Mouse (Mus musculus) yolk sac, embryonic 10.5 days (tissue): Measurements from ENCODE around the gene Hnrnpl.

Experiments used
- DNase-seq: peaks from one replicate; pipeline ENCODE4 v3.0.0-alpha.2; 2017; ENCODE audit warnings: low spot score

Gene Hnrnpl

DNA sequence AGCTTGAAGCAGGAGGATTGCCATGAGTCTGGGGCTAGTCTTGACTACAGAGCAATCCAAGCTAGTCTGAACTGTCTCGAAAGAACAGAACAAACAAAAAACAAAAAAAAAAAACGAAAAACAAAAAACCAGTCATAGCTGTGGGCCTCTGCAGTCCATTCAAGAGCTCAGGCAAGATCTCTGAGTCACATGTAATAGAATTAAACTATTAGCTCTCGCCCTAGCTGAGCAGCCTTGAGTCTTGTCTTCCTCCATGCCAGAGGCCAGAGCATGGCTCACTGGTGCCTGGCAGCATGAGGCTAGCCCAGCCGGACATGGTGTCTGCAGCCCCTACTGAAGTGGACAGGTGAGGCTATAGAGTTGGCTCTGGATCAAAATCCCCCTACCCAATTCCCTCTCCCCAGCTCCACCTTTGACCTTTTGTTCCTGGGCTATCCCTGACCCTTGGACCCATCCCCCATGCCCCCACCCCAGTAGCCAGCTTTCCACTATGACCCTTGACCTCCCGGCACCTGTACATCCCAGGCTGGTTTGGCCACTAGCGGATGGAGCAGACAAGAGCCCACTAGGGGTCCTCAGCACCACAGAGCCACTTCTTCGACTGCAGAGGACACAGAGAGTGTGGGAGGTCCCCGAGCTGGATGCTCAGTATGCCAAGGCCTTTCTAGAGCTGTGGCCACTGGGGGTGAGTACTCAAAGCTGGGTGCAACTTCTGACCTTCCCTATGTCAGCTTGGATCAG is 18.1 kb upstream of the Hnrnpl start:
- peak; percentile 90 for DNase-seq

DNA sequence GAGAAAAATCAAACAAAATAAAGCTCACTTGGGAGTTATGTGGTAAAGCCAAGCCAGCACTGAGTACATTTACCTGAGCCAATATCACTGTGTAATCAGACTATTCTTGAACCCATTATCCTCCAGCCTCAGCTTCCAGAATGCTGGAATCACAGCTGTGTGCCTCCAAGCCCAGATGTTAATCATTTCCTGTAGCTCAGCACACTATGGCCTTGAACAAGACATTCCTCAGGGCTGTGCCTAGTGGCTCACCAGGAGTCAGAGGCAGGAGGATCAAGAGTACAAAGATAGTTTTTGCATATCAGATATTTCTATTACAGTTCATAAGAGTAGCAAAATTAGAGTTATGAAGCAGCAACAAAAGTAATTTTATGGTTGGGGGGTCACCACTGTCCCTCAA is 16.6 kb upstream of the Hnrnpl start:
- no peak for DNase-seq

DNA sequence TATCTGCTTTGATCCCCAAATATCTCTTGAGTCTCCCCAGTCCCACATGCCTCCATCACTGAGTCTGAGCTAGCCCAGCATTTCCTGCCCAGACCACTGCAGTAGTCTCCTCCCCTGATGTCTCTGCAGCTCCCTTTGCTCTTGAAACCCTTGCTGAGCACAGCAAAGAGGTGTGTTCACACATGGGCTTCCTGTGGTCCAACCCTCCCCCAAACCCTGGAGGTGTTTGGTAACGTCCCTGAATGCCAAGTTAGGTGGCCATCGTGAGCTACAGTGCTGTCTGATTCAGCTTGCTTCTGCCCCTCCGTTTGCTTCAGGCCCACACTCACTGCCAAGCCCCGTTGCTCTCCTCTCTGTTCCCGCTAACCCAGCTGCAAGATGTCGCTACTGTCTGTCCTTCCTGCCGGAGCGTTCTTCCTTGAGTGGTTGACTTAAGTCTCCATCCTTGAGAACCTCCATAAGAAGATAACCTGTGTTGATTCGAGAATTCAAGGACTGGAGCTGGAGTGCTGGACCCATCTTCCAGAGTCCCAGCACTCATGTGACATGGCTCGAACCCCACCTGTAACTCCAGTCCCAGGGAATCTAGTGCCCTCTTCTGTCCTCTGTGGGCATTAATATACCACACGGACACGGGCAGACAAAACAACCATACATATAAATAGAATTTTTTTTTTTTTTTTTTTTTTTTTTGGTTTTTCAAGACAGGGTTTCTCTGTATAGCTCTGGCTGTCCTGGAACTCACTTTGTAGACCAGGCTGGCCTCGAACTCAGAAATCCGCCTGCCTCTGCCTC is 15.8 kb upstream of the Hnrnpl start:
- no peak for DNase-seq

DNA sequence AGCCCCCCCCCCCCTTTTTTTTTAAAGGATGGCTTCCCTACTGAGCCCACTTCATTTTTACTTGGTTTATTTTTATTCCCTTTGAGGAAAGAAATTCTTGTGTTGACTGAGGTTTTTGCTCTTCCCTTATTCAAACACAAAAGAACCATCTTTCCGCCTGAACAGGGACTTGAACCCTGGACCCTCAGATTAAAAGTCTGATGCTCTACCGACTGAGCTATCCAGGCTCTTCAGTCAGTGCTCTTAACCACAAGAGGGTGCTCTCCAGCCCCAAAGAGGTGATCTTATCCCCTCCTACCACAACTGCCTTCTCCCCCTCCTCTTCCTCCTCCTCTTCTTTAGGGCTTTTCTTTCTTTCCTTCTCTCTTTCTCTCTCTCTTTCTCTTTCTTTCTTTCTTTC is 14.5 kb upstream of the Hnrnpl start:
- DNase-seq: no peak

DNA sequence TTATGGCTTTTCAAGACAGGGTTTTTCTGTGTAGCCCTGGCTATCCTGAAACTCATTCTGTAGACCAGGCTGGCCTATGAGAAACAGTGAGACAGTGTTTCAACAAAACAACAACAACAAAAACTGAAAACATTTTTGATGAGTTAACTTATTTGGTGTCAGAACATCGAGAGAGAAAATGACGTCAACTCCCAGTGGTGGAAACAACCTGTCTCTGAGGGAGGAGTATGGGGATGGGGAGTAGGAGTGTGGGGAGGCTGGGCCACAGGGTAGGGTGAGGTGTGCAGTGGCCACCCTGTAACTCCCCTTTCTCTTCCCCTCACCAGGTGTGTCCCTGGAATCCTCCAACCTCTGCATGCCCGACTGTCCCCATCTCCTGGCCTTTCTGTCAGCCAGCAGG is 13.8 kb upstream of the Hnrnpl start:
- DNase-seq: no peak

DNA sequence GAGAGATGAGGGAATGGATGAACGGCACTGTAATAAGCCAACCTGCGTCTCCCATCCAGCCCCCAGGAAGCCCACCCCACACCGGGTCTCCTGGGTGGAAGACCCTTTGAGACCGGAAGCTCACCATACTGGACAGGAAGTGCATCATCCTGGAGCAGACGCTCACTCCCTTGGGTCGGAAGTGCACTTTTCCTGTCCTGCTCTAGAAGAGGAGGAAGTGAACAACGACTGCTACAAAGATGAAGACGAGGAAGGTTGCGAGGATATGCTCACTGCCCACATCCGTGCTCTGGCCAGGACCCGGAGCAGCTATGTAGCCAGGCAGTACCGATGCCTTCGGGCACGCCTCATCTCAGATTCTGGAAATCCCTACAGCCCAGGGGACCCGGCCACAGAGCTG is 12.5 kb upstream of the Hnrnpl start:
- DNase-seq: no peak

DNA sequence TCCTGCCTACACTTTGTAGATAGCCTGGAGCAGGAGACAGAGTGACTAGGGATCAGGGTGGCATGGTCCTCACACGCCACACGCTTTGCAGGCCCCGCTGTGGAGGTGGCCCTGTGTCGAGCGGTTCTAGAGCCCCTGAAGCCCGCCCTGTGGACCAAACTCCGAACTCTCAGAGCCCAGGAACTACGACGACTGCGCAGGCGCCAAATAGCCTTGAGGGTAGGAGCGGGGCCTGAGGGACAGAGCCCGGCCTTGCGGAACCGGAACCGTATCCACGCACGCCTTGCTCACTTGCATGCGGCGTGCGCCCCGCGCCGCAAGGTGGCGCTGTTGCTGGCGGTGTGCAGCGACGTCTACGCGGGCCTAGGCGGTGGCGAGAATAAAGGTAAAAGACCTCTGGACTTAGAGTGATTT is 11.8 kb upstream of the Hnrnpl start:
- DNase-seq: peak; percentile 68

DNA sequence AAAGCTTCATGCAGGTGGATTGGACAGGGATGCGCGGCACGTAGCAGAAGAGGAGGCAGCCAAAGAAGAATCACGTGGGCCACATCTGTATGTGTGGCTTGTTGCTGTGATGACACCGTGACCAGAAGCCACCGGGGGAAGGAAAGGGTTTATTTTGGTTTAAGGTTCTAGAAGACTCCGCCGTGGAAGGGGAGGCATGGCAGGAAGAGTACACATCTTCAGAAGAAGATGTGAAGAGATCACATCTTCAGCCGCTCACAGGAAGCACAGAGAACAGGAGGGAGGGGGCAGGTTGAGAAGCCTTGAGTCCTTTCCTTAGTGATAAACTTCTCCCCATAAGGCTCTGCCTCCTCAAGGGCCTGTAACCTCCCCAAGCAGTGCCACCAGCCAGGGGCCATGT is 8.3 kb upstream of the Hnrnpl start:
- no peak for DNase-seq

DNA sequence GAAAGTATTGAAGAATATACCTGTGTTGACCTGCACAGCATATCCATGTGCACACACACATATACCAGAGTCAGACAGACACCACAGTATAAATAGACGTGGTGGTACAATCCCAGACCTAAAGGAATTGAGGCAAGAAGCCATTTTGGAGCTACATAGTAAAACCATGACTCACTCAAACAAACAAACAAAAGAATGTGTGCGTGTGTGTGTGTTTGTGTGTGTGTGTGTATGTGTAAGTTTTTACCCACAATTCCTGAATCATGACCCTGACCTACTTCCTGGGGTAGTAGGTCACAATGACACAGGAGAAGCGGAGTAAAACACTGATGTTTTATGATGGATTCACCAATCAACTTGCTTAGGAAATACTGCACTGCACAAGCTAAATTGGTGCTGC is 6.9 kb upstream of the Hnrnpl start:
- no peak for DNase-seq

DNA sequence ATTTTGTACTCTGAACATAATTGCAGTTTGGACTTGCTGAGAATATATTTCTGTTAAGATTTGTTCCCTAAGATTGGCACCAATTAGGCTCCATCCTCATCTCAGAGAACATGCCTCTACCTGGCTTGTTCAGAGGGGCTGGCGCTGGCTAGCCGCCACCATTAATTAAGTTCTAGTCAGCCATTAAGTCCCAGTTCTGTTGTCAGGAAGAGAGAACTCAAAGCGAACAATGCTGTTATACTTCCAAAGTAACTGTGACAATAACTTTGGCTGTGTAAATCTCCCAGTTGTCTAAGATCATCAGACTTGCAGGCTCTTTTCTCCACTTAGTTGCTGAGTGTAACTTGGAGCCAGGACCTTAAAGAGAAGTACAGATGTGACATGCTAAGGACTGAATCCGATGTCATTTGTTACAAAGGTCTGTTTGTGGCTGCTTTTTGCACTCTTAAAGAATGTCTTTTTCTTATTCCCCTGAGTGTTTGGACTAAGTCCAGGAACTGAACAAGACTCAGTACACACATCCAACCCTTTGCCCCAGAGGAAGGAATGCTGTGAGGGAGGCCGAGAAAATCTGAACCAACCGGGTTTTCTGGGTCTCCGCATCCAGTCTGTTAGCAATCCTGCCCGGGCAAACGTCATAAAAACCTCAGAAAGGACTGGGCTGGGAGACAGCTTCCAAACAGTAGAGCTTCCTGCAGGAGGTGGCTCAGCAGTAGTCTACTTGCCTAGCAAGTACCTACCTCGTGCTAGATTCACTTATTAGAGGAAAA is 6.3 kb upstream of the Hnrnpl start:
- peak; percentile 79 for DNase-seq

DNA sequence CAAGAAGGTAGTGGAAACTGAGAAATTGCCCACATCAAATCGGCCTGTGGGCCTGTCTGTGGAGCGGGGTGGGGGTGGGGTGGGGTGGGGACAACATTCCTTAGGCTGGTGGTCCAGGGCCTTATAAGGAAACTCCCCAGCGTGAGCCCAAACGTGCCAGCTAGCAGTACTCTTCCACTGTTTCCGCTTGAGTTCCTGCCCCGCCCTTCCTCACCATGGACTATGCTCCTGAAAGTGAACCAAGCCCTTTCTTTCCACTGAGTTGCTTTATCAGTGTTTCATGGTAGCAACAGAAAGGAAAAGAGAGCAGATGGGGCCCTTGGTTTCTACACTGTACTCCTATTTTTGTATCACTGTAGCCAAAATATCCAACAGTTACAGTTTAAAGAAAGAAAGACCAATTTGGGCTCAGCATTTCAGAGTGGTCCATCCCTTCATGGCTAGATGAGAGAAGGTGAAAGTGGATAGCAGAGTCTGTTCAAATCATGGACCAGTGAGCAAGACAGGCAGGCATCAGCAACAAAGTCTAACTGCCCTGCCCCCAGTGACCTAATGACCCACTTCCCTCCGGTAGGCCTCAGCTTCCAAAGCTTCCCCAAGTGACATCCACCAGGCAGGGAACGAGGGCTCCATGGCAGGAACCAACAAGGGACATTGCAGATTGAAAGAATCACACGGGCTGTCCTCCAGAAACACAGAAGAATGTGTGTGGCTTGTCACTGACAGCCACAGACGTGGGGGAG is 5.3 kb upstream of the Hnrnpl start:
- DNase-seq: peak; percentile 83

DNA sequence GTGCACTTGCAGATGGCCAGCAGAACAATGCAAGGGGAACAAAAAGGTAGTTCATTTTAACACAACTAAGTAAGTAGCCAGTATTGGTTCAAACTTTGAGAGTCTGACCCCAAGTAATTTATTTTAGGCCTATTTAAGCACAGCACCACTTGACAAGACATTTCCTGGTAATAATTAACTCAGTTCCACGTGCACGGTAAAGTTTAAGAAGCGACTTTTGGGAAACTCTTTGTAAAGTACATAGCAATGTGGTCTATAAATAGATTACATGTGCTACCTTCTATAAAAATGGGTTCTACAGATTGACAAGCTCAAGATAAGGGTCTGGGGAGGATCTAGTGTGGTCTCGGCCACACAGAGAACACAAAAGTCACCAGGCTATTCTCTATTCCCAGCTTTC is 4.6 kb upstream of the Hnrnpl start:
- DNase-seq: peak; percentile 71

DNA sequence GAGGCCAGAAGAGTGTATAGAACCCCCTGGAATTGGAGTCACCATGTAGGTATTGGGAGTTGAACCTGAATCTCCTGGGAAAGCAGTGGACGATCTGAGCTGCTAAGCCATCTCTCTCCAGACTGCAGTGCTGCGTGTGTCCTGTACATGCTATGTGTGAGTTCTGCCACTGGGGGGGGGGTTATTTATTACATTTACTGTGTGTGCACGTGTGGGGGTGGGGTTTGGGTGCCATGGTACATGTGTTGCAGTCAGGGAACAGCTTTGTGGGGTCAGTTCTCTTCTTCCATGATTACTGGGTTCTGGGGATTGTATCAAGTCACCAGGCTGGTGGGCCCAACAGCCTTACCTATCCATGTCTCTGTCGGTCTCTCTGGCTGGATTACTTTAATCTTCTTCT is 1.5 kb upstream of the Hnrnpl start:
- no peak for DNase-seq

DNA sequence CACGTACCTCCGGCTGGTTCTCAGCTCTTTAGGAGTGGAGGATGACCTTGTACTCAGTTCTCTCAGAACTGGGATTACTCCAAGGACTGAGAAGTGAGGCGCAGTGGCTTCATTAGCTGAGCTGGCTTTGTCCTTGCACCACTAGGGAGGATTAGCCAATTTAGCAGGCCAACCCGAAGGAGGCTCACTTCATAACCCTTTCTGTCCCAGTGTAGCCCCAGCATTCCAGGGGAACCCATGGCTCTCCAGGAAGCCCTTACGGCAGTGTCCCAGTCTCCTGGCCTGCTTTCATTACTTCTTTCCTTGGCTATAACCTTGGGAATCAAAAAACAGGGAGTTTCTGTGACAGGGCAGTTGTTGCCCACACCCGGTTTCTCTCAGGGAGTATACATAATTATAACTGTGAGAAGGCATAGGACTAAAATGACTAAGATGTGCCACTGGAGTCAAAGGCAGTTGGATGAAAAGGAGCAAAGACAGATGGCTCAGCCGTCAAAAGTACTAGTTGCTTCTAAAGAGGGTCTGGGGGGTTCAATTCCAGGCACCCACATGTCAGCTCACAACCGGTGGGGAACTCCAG is 610 bp upstream of the Hnrnpl start:
- DNase-seq: no peak

DNA sequence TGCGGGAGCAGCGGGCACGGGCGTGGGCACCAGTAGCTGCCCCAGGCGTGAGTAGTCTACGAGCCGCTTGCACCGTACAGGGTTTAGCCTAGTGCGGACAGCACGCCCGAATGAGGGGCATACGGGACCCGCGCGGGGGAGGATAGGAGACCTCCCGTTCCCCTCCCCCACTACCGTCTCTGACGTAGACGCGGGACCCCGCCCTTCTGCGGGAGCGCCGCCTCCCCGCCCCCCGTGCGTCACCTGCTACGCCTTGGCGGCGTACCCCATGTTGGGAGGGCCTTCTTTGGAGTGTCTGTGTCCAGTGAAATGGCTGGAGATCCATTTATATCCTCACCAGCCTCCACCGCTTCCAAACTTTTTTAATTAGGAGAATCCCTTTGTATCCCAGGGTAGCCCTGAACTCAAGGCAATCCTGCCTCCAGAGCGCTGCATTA is 634 bp downstream of the Hnrnpl start:
- peak; percentile 94 for DNase-seq

DNA sequence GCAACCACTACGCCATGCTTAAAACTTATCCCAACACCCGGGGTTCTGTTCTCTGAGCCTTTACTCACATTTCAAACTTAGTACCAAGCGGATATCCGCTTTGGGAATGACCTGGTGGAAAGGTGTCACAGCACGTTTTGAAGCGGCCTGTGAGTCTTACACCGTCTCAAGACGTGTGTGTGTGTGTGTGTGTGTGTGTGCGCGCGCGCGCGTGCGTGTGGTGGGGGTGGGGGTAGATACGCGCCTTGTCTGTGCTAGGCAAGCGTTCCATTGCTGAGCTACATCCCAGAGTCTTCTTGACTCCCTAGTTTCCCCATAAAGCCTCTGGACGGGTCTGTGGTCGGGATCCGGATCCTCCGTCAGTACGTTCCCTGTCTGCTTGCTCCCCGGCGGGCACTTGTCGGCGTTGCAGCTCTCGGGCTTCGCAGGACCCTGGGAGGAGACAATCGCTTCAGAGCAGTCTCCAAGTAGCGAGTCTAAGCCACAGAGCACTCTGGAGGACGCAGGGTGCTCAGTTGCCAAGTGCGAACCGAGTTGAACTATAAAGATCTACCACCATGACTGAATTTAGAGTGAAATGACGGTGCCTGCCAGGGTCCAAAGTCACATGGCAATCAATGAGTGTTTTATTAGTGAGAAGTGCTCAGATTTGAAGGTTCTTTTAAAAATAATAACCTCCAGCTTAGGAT is 1.2 kb downstream of the Hnrnpl start:
- DNase-seq: peak; percentile 86

DNA sequence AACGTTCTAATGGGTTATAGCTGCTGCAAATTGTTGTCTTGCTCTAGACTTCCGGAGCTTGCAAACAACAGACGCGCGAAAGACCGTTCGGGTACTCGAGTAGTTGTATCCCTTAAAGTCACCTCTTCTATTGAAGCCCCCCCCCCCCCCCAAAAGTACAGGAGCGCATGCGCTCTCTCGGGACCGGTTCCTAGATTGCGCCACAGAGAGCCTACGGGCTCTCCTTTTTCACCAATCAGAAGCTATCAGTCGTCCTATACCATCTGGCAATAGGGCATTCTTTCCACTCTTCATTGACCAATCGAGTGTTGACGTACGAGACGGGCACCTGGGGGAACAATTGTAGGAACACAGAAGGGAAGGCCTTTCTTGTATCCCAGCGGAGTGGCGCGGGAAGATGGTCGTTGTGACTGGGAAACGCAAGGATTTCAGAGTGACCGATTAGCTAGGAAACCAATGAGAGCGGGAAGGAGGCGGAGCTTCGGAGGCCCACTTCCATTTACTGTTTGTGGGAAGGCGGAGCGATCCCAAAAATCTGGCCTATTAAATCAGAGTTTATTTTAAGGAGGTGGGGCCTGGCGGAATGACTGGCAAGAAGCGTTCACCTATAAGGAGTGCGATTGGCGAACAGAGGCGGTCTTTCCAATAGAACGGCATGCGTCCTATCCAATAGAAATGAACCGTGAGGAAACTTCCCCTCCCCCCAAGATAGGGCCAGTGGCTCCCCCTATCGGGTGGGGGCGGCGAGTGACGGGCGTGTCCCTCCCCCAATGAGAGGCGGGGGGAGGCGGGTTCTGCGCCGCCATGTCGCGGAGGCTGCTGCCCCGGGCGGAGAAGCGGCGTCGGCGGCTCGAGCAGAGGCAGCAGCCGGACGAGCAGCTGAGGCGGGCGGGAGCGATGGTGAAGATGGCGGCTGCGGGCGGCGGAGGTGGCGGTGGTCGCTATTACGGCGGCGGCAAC is 2.0 kb downstream of the Hnrnpl start:
- DNase-seq: peak; percentile 99

DNA sequence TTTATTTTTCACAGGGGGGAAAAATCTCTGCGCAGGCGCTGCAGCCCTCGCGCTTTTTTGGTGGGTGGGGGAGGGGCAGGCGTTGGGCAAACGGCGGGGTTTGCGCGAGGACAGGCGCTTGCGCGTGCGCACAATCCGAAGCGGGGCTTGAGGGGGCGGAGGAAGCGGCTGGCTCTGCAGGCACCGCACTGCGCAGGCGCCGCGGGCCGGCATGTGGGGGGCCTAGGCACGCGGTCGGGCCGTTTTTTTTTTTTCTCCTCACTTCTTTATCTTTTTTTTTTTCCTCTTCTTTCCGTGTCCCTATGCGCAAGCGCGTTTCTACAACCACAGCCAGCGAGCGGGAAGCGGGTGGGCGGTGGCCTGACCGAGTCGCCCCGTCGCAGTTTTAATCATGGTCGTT is 2.9 kb downstream of the Hnrnpl start:
- DNase-seq: peak; percentile 94

DNA sequence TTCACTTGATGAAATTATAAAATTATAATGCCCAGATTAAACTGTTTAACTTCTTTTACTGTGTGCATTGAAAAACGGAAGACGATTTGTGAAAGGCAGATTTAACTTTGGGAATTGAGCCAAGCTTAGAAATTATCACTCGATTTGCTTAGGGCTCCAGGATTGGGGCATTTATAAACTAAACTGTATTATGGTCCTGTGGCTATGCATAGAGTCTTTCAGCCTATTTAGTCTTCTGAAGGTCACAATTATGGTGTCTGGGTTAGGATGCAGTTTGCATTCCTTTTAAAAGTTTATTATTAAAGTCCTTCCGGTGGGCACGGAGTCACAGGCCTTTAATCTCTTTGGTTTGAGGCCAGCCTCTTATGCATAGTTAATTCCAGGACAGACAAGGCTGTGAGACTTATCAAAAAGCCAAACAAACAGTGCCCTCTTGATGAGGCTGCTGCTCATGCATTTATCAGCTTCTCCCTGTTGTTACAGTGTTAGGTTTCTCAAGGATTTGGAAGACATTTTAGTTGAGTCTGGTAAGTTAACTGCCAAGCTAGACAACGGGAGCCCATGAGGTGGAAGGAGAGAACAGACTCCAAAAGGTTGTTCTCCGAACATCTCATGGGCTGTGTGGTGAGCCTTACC is 3.4 kb downstream of the Hnrnpl start:
- DNase-seq: no peak
